Mouse (Mus musculus) liver, adult 2 months (tissue): ENCODE results near the gene Capn15.

Experiments used
- CTCF ChIP-seq: fragments of 200-500 bp; IDR thresholded peaks from 2 replicates; pipeline ENCODE4 v1.5.1; 2011; ENCODE audit warnings: low read depth, low read length, control low read depth
- POLR2A ChIP-seq: fragments of 200-500 bp; IDR thresholded peaks from 2 replicates; pipeline ENCODE4 v1.6.1; 2011; ENCODE audit warnings: low read length, control low read depth; ENCODE audit not compliant: insufficient read depth; ENCODE audit errors: extremely low read depth

DNA sequence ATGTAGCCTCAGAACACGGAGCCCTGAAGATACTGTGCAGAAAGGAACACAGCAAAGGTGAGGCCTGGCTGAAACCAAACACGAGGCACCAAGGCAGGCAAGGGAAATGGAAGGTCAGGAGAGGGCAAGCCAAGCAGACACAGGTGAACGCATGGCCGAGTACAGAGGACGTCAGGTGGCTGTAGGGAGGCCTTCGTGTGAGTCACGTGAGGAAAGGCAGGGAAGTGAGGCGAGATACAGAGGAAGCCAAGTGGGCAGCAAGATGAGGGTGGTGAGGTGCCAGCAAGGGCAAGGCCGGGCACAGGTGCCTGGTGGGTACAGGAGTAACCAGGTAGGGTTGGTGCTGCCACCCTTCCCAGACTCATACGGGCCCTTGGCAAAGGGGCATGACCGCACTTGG is 12.8 kb upstream of the Capn15 start:
- TF ChIP-seq CTCF (no peak), POLR2A (no peak)
